Mouse (Mus musculus) subcutaneous adipose tissue, adult 2 months (tissue): ENCODE measurements around the gene Fastkd2. TPM values are rescaled to one million over a fixed set of nuclear protein-coding genes. Genes with fewer than 3 reads are reported as not detected.

Experiments used
- polyA plus RNA-seq: library from polyadenylated mRNA; depleted of rRNA; stranded (reverse); fragments of >200 nt; gene quantifications from 2 replicates; pipeline ENCODE4 v1.2.3, GENCODE M21; 2012; ENCODE audit warnings: low replicate concordance; rRNA removed

The Fastkd2 gene
- polyA plus RNA-seq, result 5.6 and 6.1 TPM in 2 replicates

DNA sequence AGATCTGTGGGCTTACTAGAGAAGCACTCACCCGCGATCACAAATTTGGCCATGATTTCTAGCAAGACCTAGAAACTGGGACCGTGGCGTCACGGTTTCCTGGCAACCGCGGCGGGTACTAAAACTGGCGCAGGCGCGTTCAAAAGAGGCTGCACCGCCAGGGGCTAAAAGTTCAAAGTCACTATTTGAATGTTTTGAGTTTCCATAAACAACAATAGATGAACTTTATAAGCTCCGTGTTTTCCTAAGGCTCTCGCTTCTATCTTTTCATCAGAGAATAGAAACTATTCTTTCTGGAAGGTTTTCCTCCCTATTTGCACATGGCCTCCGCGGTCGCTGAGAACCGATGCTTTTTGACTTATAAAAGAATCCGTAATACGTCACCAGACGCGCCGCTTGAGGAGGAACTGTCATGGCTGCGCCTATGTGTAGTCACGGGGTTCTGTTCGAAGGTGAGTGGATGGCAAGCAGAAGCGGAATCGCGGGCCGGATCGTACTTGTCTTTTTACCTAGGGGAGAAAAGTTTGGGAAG lies at the start of gene Fastkd2, which contains the start of gene Mdh1b:
Fastkd2 (plus strand) TSS at position 375 of the 532 bp plus-strand sequence.
Mdh1b (minus strand) TSS at position 79 of the 532 bp plus-strand sequence.

DNA sequence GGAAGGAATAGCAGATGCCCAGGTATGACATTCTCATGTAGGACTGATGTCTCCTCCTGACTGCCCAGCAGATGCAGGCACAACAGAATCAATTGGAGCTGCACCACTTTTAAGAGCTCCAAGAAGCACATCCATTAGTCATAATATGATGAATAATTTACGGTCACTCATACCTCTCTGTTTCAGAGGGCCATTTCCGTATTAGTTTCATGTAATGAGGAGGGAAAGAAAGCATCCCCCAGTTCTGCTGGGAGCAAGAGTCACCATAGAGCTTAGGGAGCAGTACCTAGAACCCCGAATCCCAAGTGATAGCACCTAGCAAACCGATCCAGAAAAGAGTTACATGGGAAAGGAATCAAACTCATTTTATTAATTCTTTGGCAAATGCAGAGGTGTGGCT lies 43.6 kb upstream of the Fastkd2 start, which contains the start of gene Dytn:
Dytn (minus strand) TSS at position 101 of the 400 bp plus-strand sequence.

DNA sequence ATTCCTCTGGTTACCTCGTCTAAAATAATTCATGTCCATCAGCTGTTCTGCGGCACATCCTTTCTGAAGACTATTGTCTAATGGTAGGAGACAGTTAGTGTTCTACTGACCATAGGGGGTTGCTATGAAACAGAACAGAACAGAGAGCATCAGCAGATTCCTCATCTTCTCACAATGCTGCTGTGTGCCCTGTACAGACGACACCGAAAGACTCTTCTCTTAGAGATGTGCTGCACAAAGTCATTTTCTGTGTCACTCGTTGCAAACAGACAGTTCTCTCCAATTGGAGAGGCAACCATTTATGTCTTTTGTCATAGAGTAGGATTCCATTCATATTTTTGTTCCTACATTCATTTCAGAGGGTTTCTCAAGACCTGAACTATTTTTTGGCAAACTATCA lies 38.8 kb downstream of the Fastkd2 start, which contains the start of gene 4933402D24Rik:
4933402D24Rik (minus strand) TSS at position 101 of the 400 bp plus-strand sequence.

Other genes starting within 250 kb of the Fastkd2 start
- not detected in 2 replicates for gene Gm39653, start 114.6 kb upstream of the Fastkd2 start, polyA plus RNA-seq
- gene Dytn, start 43.7 kb upstream of the Fastkd2 start, polyA plus RNA-seq, result not detected in 2 replicates
- not detected in 2 replicates for gene Mdh1b, start 296 bp upstream of the Fastkd2 start, polyA plus RNA-seq
- not detected in 2 replicates for gene 4933402D24Rik, start 38.7 kb downstream of the Fastkd2 start, polyA plus RNA-seq